Mouse (Mus musculus) right cerebral cortex, postnatal 36 days (tissue): ENCODE data around the gene Cspg4.

Experiments
- DNase-seq, 2 experiments: peaks; one replicate each; pipeline ENCODE4 v3.0.0; 2022; ENCODE audit warnings: low spot score in 2 of 2, mixed read lengths in 1 of 2

The Cspg4 gene

DNA sequence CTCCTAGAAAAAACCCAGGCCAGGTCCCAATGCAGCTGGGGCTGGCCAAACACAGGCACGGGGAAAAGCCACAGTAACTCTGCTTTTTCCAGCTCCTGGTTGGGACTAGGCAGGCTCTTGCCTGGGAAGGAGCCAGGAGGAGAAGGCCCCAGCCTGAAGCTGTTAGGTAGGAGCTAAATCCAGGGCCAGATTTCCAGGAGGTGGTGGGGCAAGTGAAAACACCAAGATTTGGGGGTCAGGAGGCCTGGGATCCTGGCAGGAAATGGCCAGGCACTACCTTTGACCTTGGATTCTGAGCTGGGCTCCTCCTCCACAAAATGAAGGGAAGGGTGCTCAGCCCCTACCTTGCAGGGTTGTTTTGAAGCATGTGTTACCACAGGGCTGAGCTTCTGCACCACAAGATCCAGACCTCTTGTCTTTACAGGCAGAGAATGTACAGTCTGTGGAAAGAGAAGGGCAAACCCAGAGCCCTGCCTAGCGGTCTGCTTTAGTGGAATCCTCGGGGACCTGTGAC, 560 bp upstream of the Cspg4 start, which contains the start of gene Odf3l1:
Gene Odf3l1 (minus strand): TSS at position 464 of the 514 bp plus-strand sequence.
- DNase-seq: no peak

DNA sequence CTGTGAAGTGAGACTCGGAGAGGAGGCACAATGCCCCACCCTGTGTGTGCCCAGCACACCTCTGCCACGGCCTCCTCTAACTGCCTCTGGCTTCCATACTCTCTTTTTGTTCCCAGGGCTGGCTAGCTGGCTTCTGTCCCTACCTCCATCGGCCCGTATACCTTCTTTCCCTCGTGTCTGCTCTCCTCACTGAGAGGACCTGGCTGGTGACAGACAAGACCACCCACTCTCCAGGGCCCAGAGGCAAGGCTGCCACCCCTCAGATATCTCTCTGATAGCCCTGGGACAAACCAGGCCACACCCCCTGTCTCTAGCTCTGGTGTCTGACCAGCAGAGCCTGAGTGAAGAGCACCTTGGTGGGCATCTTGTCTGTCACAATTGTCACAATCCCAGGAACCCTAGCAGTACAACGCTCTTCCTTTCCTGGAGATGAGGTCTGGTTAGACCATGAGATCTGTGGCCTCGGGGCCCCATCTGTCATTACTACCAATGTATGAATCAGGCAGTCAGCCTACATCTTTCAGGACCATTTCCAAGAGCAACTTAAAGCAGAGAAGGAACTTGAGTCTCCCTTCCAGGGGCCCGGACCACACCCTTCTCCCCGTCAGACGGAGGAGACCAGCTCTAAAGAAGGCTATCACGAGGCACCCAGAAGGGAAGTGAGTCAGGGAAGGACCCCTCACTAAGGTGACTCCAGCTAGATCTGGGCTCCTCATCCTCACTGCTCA, 1.0 kb downstream of the Cspg4 start:
- DNase-seq: no peak

- DNase-seq: no peak
Measured at GRCm38 (mm10) chr9:56866430-56866829, 1.6 kb downstream of the Cspg4 start.

- peak; percentile 54 to 70 for DNase-seq
Measured at GRCm38 (mm10) chr9:56868292-56868691, 3.5 kb downstream of the Cspg4 start.

GRCm38 (mm10) chr9:56869552-56869951, 4.7 kb downstream of the Cspg4 start:
- DNase-seq: peak; percentile 87 to 90

DNA sequence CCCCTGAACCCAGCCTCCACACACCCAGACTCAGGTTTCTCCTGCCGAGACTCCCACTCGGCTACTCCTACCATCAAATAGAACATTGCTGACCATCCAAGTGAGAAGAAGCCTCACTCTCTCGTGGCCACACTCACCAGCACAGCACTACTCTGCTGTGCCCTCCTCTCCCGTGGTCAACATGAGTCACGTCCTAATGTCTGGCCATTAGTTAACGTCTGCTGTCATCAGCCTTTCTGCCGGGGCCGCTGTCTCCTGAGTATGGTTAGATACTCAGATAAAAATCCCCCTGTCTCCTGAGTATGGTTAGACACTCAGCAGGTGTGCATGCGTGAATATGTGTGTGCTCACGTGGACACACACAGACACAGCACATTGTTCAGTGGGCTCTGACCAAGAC, 5.9 kb downstream of the Cspg4 start:
- no peak for DNase-seq

GRCm38 (mm10) chr9:56871191-56871590, 6.4 kb downstream of the Cspg4 start:
- no peak for DNase-seq

- DNase-seq: no peak
Measured at GRCm38 (mm10) chr9:56872105-56872903, 7.5 kb downstream of the Cspg4 start.

GRCm38 (mm10) chr9:56873097-56873496, 8.3 kb downstream of the Cspg4 start:
- DNase-seq: no peak

- no peak for DNase-seq
Measured at GRCm38 (mm10) chr9:56876784-56877183, 12.0 kb downstream of the Cspg4 start.

GRCm38 (mm10) chr9:56877284-56877683, 12.5 kb downstream of the Cspg4 start:
- no peak for DNase-seq

- no peak for DNase-seq
Measured at GRCm38 (mm10) chr9:56880790-56881189, 16.0 kb downstream of the Cspg4 start.

GRCm38 (mm10) chr9:56881539-56882082, 16.8 kb downstream of the Cspg4 start:
- DNase-seq: no peak

DNA sequence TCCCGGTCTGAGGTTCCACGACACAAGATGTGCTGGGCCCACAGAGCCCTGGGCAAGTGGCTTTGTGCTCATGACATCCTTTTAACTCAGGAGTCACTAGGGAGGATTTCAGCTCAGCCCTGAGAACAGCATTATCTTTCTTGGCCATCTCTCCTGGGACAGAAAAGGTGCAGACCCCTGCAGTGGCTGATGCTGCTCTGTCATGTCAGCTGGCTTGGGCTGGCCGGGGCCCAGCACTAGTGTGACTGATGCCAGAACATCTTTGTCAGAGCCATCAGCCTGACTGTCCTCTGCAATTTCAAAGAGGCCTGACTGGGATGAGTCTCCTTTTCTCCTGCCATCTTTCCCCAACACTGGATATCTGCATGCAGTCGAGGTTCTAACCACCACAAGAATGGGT, 17.4 kb downstream of the Cspg4 start:
- DNase-seq: no peak

- DNase-seq: no peak
Measured at GRCm38 (mm10) chr9:56882818-56883217, 18.0 kb downstream of the Cspg4 start.

DNA sequence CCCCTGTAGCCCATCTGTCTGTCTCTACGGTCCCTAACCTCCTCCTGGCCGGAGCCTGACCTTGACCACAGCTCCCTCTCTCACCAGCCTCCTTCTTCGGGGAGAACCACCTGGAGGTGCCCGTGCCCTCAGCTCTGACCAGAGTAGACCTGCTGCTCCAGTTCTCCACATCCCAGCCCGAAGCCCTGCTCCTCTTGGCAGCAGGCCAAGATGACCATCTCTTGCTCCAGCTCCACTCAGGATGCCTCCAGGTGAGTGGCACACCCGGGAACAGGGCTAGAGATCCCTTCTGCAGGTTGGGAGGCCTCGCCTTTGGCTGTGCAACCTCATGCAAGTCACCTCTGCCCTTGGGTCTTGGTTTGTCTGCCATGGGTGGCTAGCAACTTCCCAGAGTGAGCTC, 18.6 kb downstream of the Cspg4 start:
- no peak for DNase-seq

GRCm38 (mm10) chr9:56884328-56884727, 19.5 kb downstream of the Cspg4 start:
- DNase-seq: no peak

DNA sequence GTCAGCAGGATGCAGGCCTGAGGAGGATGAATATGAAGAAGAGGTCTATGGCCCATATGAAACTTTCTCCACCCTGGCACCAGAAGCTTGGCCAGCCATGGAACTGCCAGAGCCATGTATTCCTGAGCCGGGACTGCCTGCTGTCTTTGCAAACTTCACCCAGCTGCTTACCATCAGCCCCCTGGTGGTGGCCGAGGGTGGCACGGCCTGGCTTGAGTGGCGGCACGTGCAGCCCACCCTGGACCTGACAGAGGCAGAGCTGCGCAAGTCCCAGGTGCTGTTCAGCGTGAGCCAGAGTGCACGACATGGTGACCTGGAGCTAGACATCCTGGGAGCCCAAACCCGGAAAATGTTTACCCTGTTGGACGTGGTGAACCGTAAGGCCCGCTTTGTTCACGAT, 21.3 kb downstream of the Cspg4 start:
- no peak for DNase-seq

GRCm38 (mm10) chr9:56886601-56887000, 21.8 kb downstream of the Cspg4 start:
- DNase-seq: no peak

DNA sequence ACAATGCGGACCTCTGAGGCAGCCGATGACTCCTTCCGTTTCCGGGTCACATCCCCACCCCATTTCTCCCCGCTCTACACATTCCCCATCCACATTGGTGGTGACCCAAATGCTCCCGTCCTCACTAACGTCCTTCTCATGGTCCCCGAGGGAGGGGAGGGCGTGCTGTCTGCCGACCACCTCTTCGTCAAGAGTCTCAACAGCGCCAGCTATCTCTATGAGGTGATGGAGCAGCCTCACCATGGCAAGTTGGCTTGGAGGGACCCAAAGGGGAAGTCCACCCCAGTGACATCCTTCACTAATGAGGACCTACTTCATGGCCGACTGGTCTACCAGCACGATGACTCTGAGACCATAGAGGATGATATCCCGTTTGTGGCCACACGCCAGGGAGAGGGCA, 22.7 kb downstream of the Cspg4 start:
- no peak for DNase-seq

- DNase-seq: peak; percentile 69
Measured at GRCm38 (mm10) chr9:56889817-56890216, 25.0 kb downstream of the Cspg4 start.

DNA sequence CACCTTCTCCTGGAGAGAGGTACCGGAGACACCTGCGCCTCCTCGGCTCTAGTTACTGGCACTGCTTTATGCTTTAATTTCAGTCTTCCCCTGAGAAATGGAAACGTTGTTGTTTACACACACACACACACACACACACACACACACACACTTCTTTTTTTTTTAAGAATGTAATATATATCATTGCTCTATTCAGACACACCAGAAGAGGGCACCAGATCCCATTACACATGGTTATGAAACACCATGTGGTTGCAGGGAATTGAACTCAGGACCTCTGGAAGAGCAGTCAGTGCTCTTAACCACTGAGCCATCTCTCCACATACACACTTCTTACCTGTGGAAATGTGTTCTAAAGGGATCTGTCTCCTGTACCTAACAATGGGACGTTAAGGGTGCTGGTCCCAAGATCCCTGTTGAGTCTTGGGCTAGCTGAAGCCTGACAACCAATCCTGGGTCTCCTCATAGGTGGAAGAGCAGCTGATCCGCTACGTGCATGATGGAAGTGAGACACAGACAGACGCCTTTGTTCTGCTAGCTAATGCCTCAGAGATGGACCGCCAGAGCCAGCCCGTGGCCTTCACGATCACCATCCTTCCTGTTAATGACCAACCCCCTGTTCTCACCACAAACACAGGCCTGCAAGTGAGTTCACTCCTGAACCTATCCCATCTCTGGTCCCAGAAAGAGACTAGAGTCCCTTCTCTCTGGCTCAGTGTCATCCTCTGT, 25.9 kb downstream of the Cspg4 start:
- DNase-seq: no peak
